Mouse (Mus musculus) heart, postnatal 0 days (tissue): ENCODE results near the gene Paqr5.

ENCODE experiments used
- CTCF ChIP-seq: IDR thresholded peaks from 2 replicates; pipeline ENCODE4 v1.5.1; 2016; ENCODE audit warnings: antibody characterized with exemption, control low read depth, low read depth
- EP300 ChIP-seq: IDR thresholded peaks from 2 replicates; pipeline ENCODE4 v1.6.1; 2016; ENCODE audit warnings: antibody characterized with exemption, low read depth

DNA sequence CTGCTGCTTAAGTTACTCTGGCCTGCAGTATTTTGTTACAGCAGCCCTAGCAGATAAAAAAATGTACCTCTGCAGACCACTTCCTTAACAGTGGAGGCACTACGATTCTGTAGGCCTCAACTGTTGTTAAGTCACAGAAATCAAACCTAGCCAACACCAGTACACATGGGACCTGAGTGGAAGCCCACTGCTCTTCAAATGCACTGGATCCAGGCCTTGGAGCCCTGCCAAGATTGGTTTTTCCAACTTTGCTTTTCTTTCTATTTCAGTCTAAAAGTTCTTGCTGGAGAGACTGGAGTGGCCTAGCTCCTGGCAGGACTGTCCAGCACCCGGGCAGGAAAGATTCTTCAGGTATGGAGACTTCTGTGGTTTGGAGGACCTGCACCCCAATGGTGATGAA is 29.6 kb upstream of the Paqr5 start:
- TF ChIP-seq CTCF (no peak), EP300 (no peak)
